Mouse (Mus musculus) spleen, adult 2 months (tissue): ENCODE measurements around the gene 1700125H20Rik. TPM values are rescaled to one million over a fixed set of nuclear protein-coding genes. Genes with fewer than 3 reads are reported as not detected.

Experiments
- DNase-seq, 2 experiments: peaks; one replicate each; pipeline versions ENCODE4 v3.0.0 to v3.0.0-alpha.2; 2012 to 2021; ENCODE audit warnings: low spot score in 2 of 2, low read depth in 1 of 2
- H3K27ac ChIP-seq: fragments of 200-500 bp; 2 replicates; pipeline ENCODE4 v1.5.1; 2012; ENCODE audit warnings: low read length, inconsistent platforms; ENCODE audit not compliant: insufficient read depth
- H3K27me3 ChIP-seq: fragments of 200-500 bp; 2 replicates; pipeline ENCODE4 v1.6.1; 2012; ENCODE audit warnings: mild to moderate bottlenecking, moderate library complexity, low read length, inconsistent platforms; ENCODE audit not compliant: control insufficient read depth, insufficient read depth
- H3K36me3 ChIP-seq: fragments of 200-500 bp; 2 replicates; pipeline ENCODE4 v1.6.1; 2012; ENCODE audit warnings: mild to moderate bottlenecking, low read length, inconsistent platforms; ENCODE audit not compliant: control insufficient read depth, insufficient read depth
- H3K4me1 ChIP-seq: fragments of 200-500 bp; 2 replicates; pipeline ENCODE4 v1.6.1; 2011; ENCODE audit warnings: inconsistent platforms; ENCODE audit not compliant: control insufficient read depth, insufficient read depth, insufficient read length
- H3K4me3 ChIP-seq: fragments of 200-500 bp; 2 replicates; pipeline ENCODE4 v1.5.1; 2011; ENCODE audit warnings: mild to moderate bottlenecking, inconsistent platforms; ENCODE audit not compliant: insufficient read depth, insufficient read length; ENCODE audit errors: extremely low read depth
- CTCF ChIP-seq: fragments of 200-500 bp; IDR thresholded peaks from 2 replicates; pipeline ENCODE4 v1.5.1; 2011; ENCODE audit warnings: mild to moderate bottlenecking, inconsistent platforms; ENCODE audit not compliant: insufficient read depth, insufficient read length, insufficient replicate concordance; ENCODE audit errors: extremely low read depth
- POLR2A ChIP-seq: fragments of 200-500 bp; IDR thresholded peaks from 2 replicates; pipeline ENCODE4 v1.6.1; 2011; ENCODE audit warnings: low read depth, low read length, inconsistent platforms
- WGBS: fragments of 180-500 bp; shearing (Covaris S2); methylation state at CpG from one replicate; pipeline ENCODE4 v1.1.7; 2018; 5-methylcytosine and 5-hydroxymethylcytosine counted together
- polyA plus RNA-seq: library from polyadenylated mRNA; depleted of rRNA; stranded (reverse); fragments of >200 nt; gene quantifications from 2 replicates; pipeline ENCODE4 v1.2.3, GENCODE M21; 2012

The 1700125H20Rik gene
- polyA plus RNA-seq, 1 experiment: not detected

GRCm38 (mm10) chr11:85167503-85167902 lies 2.7 kb upstream of the 1700125H20Rik start:
- Histone ChIP-seq H3K4me3 (no peak overlapping the region), H3K27ac (no peak overlapping the region), H3K4me1 (no peaks in the 10 kb centered on the region; the same call in 1 of the 2 replicates), H3K36me3 (no peaks in the 10 kb centered on the region), H3K27me3 (no peaks in the 10 kb centered on the region)
- no peak for TF ChIP-seq CTCF
- 75% methylated on average over 1 of the region's 1 CpGs for WGBS
- DNase-seq: no peak

- WGBS: 65% methylated on average over 2 of the region's 2 CpGs
- no peak overlapping the region for H3K27ac ChIP-seq
- no peak for DNase-seq
- no peaks in the 10 kb centered on the region; the same call in 1 of the 2 replicates for H3K4me1 ChIP-seq
- no peaks in the 10 kb centered on the region for H3K36me3 ChIP-seq
- no peaks in the 10 kb centered on the region for H3K27me3 ChIP-seq
- no peak for TF ChIP-seq POLR2A
- TF ChIP-seq CTCF: no peak
- H3K4me3 ChIP-seq: no peak overlapping the region
These were observed 629 bp downstream of the 1700125H20Rik start for GRCm38 (mm10) chr11:85170833-85171232.

GRCm38 (mm10) chr11:85175941-85176340 lies 5.7 kb downstream of the 1700125H20Rik start:
- no peaks in the 10 kb centered on the region for H3K27me3 ChIP-seq
- no peak for DNase-seq
- no peak overlapping the region for H3K27ac ChIP-seq
- TF ChIP-seq POLR2A: no peak
- TF ChIP-seq CTCF: no peak
- WGBS: 77% methylated on average over 3 of the region's 3 CpGs
- no peaks in the 10 kb centered on the region for H3K4me1 ChIP-seq
- H3K4me3 ChIP-seq: no peak overlapping the region
- no peaks in the 10 kb centered on the region for H3K36me3 ChIP-seq

GRCm38 (mm10) chr11:85177761-85178160 lies 7.6 kb downstream of the 1700125H20Rik start:
- TF ChIP-seq CTCF (no peak), POLR2A (no peak)
- DNase-seq: no peak
- 77% methylated on average over 6 of the region's 6 CpGs for WGBS

GRCm38 (mm10) chr11:85178413-85178812 lies 8.2 kb downstream of the 1700125H20Rik start:
- DNase-seq: no peak
- H3K27ac ChIP-seq: no peak overlapping the region
- 80% methylated on average over 4 of the region's 4 CpGs for WGBS

More at GRCm38 (mm10) chr11:85177761-85178160, 7.6 kb downstream of the 1700125H20Rik start:
- H3K27me3 ChIP-seq: no peaks in the 10 kb centered on the region
- H3K36me3 ChIP-seq: no peaks in the 10 kb centered on the region
- no peak overlapping the region for H3K27ac ChIP-seq
- H3K4me3 ChIP-seq: no peak overlapping the region
- no peaks in the 10 kb centered on the region for H3K4me1 ChIP-seq

GRCm38 (mm10) chr11:85182617-85183283 lies 12.5 kb downstream of the 1700125H20Rik start:
- Histone ChIP-seq H3K36me3 (no peaks in the 10 kb centered on the region), H3K27me3 (no peaks in the 10 kb centered on the region), H3K27ac (no peak overlapping the region), H3K4me1 (no peaks in the 10 kb centered on the region), H3K4me3 (peak overlapping the region; percentile 35)
- TF ChIP-seq CTCF (peak; percentile 76), POLR2A (no peak)
- DNase-seq: peak; percentile 15 to 45
- WGBS: 10% methylated on average over 20 of the region's 20 CpGs

More at GRCm38 (mm10) chr11:85178413-85178812, 8.2 kb downstream of the 1700125H20Rik start:
- Histone ChIP-seq H3K4me3 (no peak overlapping the region), H3K4me1 (no peaks in the 10 kb centered on the region), H3K36me3 (no peaks in the 10 kb centered on the region), H3K27me3 (no peaks in the 10 kb centered on the region)
- TF ChIP-seq CTCF (no peak), POLR2A (no peak)

GRCm38 (mm10) chr11:85183284-85183779 lies 13.1 kb downstream of the 1700125H20Rik start:
- Histone ChIP-seq H3K4me3 (0 out of 2 replicates have a peak overlapping the region, but pooled peaks have one; percentile 35), H3K27ac (no peak overlapping the region), H3K36me3 (no peaks in the 10 kb centered on the region), H3K4me1 (no peaks in the 10 kb centered on the region), H3K27me3 (no peaks in the 10 kb centered on the region)
- DNase-seq: no peak
- TF ChIP-seq CTCF: no peak
- no peak for TF ChIP-seq POLR2A
- 30% methylated on average over 13 of the region's 13 CpGs for WGBS
